Mouse (Mus musculus) urinary bladder, postnatal 4 days (tissue): ENCODE data around the gene Dchs2.
A peak's percentile ranks its signal among the peaks of the same experiment; 100 is the strongest.

Experiments used
- DNase-seq, 2 experiments: peaks; one replicate each; pipeline ENCODE4 v3.0.0; 2021 to 2022; ENCODE audit warnings: low spot score in 2 of 2

Gene Dchs2

GRCm38 (mm10) chr3:83155600-83155999 is 27.9 kb downstream of the Dchs2 start:
- DNase-seq = no peak

DNA sequence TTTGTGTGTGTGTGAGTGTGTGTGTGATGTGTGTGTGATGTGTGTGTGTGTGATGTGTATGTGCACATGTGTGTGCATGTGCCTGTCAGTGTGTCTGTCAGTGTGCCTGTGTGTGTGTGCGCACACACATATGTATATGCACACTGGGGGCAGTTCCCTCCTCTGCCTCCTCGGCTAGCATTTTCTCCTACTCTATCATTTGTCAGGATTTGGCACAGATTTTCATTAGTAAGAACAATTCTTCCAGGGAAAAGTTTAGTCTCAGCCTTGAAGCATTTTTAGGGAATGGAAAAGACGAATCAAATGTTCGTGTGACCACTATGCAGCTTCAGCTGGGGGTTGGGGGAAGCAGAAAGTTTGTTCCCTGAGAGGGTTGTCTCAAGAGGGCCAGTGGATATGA is 28.4 kb downstream of the Dchs2 start:
- DNase-seq = no peak

GRCm38 (mm10) chr3:83161542-83162231 is 33.9 kb downstream of the Dchs2 start:
- DNase-seq = no peak

GRCm38 (mm10) chr3:83163676-83164075 is 35.9 kb downstream of the Dchs2 start:
- DNase-seq = no peak

- DNase-seq = no peak
Measured at GRCm38 (mm10) chr3:83185527-83185926, 57.8 kb downstream of the Dchs2 start.

- DNase-seq = no peak
Measured at GRCm38 (mm10) chr3:83191271-83191670, 63.5 kb downstream of the Dchs2 start.

- DNase-seq = no peak
Measured at GRCm38 (mm10) chr3:83192401-83192800, 64.7 kb downstream of the Dchs2 start.

GRCm38 (mm10) chr3:83194911-83195310 is 67.2 kb downstream of the Dchs2 start:
- DNase-seq = no peak

DNA sequence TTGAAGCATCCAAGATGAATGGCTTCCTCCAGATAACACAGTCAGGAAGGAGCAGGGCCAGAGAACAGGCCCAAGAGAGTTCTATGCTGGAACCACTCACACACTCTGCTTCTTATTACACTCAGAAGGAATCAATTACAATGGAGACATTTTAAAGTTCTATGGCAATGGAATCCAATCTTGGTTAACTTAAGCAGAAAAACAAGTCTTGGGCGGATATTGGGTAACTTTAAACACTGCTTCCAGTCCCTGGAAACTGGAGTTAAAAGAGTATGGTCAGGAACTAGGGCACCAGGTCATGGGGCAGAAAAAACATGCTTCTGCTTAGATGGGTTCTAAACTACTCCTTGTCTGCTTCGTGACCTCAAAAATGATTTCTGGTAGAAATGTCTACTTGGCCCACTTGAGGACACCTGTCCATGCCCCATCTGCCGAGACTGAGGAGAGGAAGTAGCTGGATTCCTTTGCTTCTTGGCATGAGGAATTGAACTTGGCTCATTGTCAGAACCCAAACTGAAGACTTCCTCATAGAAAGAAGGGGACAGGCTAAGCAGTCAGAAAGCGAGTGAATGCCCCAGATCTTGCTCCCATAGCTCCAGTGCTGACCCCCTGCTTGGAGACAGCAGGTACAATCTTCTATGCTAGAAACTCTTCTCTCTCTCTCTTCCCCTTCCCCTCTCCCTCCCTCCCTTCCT is 73.7 kb downstream of the Dchs2 start:
- DNase-seq = no peak

DNA sequence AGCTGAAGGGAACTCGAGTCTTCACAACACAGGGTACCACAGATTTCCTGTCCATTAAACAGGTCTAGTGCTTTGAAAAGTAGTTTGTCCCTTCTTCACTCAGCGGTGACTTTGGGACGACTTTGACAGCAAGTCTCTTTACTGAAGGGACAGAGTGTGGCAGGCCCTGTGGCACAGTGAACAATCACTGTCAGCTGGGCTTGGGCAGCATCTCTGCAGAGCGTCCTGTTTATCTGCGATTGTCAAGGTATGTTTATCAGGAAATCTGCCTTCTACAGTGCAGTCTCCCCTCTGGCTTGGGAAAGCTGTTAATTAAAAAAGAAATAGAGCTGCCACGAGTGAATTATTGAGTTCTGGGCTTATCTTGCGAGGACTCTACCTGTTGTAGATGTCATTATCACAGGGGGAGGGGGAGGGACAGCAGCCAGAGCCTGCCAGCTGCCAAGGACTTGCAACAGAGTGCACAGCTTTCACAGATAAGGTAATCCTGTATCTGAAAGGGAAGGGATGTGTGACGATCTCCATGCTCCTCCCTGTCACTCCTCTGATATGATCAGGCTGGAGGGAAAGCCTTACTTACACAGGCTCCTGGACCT is 77.4 kb downstream of the Dchs2 start:
- no peak for DNase-seq

GRCm38 (mm10) chr3:83209646-83210045 is 81.9 kb downstream of the Dchs2 start:
- no peak for DNase-seq

DNA sequence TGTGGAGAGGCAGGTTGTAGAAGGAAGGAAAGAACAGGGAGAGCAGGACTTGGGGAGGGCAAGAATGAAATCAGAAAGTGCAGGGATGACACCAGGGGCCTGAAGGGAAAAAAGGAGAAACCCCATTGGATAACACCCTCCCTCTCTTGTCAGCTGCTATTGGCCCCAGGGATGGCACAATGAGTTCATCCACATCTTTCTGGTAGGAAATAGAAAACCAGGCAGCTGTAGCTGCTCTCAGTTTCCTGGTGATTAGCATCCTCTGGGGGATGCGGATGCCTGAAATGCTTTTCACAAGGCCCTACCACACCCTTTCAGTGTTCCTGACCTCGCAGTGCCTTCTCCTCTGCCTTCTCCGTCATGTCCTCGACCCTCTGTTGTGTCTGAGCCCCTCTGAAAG is 82.5 kb downstream of the Dchs2 start:
- DNase-seq = no peak

DNA sequence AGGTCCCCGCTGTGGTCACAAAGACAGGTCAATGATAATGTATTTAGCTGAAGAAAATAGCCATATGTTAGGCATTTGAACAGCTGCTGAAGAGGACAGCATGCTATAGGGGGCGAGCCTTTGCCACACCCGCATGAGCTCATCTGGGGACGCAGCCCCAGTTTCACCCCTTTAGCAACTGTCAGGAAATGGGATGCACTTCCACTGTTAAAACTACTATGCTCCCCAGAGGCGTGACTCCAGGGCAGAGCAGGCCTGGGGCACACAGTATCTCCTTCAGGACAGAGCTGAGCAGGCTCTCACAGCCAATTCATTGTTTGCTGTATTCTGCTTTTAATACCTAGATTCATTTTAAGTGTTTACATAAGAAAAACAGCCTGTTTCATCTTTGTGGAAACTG is 84.2 kb downstream of the Dchs2 start:
- no peak for DNase-seq

- no peak for DNase-seq
Measured at GRCm38 (mm10) chr3:83212578-83212977, 84.8 kb downstream of the Dchs2 start.

DNA sequence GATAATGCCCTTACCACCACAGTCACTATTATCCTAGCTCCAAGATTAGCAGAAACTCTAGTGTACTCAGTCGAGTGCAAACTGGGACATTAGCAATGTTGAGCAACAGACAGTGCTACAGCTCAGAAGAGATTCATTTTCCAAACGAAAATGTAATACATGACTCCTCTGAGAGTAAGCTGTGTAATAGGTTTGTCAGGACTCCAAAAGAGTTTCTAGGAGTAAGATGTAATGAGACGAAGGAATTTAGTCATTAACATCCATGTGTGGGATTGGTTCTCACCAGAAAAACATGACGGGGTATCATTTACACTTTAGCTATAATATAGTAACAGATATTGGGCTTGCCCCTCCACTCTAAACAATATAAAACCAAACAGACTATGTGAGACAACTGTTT is 90.3 kb downstream of the Dchs2 start:
- DNase-seq = no peak

- DNase-seq = no peak
Measured at GRCm38 (mm10) chr3:83220101-83220500, 92.4 kb downstream of the Dchs2 start.

DNA sequence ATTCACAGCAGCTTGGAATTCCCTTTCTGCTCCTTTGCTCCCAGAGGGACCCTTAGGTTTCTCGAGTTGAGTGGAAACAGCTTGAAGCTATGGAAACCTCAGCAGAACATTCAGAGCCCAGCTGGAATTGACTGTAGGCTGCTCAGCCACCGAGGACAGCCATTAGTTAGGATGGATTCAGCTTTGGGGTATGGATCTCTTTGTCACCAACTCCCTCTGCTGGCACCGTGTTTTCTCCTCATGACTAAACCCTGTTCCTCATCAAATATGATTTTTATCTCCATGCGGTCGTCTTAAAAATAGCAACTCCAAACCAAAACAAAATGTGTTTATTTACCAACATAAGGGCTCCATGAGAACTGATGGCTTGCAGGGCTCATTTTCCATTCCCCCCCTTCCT is 94.4 kb downstream of the Dchs2 start:
- DNase-seq = peak in 1 of 2 experiments; percentile 25

DNA sequence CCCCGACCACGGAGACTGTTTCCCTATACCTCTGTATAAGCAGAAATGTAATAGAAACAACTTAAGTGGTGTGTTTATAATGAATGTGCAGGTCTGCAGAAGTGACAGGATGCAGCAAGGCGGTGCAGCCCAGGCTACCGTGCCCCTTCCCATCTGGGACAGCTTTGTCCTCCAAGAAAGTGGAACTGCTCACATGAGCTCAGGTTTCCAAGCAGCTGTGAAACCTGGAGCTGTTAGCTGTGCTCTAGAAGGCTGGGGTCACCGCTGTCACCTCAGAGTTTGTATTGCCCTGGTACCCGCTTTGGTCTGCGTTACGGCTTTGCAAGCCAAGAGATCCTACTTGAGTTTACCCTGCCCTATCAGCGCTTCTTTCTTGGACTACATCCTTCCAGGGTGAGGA is 100.6 kb downstream of the Dchs2 start:
- no peak for DNase-seq

- no peak for DNase-seq
Measured at GRCm38 (mm10) chr3:83230326-83230725, 102.6 kb downstream of the Dchs2 start.

GRCm38 (mm10) chr3:83234457-83234856 is 106.7 kb downstream of the Dchs2 start:
- DNase-seq = no peak

GRCm38 (mm10) chr3:83235061-83235460 is 107.3 kb downstream of the Dchs2 start:
- no peak for DNase-seq

- no peak for DNase-seq
Measured at GRCm38 (mm10) chr3:83246536-83246935, 118.8 kb downstream of the Dchs2 start.

- DNase-seq = no peak
Measured at GRCm38 (mm10) chr3:83250001-83250545, 122.3 kb downstream of the Dchs2 start.
